Mouse (Mus musculus) midbrain, postnatal 0 days (tissue): ENCODE measurements at regions not wholly inside any gene's neighbourhood (a gene's known extent, or its start where the extent isn't known, plus 50 kb on each side); places are given as distances from the start of the nearest gene placed in this dataset.
A peak's percentile ranks its signal among the peaks of the same experiment; 100 is the strongest.

Experiments used
- ATAC-seq: fragments of 200-750 bp; cut with Nextera tagmentation; 2 replicates; pipeline ENCODE4 v1.8.0; 2017; ENCODE audit warnings: moderate number of reproducible peaks, mild to moderate bottlenecking, moderate TSS enrichment, moderate library complexity; ENCODE audit not compliant: low FRiP score
- DNase-seq: peaks from one replicate; pipeline ENCODE4 v3.0.0-alpha.2; 2015; ENCODE audit warnings: low spot score
- H3K27ac ChIP-seq: fragments of 300-500 bp; sonication (generic); 2 replicates; pipeline ENCODE4 v1.5.1; 2014; ENCODE audit warnings: low read depth, mild to moderate bottlenecking, low read length, mixed read lengths
- H3K27me3 ChIP-seq: fragments of 300-500 bp; sonication (generic); 2 replicates; pipeline ENCODE4 v1.6.1; 2014; ENCODE audit warnings: low read length, control low read depth, mixed read lengths; ENCODE audit not compliant: insufficient read depth
- H3K36me3 ChIP-seq: fragments of 300-500 bp; sonication (generic); 2 replicates; pipeline ENCODE4 v1.6.1; 2014; ENCODE audit warnings: low read length, control low read depth, mixed read lengths; ENCODE audit not compliant: insufficient read depth
- H3K4me1 ChIP-seq: fragments of 300-500 bp; sonication (generic); 2 replicates; pipeline ENCODE4 v1.6.1; 2014; ENCODE audit warnings: mild to moderate bottlenecking, control low read depth, antibody characterized with exemption, low read length, mixed read lengths; ENCODE audit not compliant: insufficient read depth
- H3K4me2 ChIP-seq: fragments of 300-500 bp; sonication (generic); 2 replicates; pipeline ENCODE4 v1.6.1; 2014; ENCODE audit warnings: low read depth, mild to moderate bottlenecking, low read length, mixed read lengths; ENCODE audit not compliant: poor library complexity, severe bottlenecking
- H3K4me3 ChIP-seq: fragments of 300-500 bp; sonication (generic); 2 replicates; pipeline ENCODE4 v1.5.1; 2014; ENCODE audit warnings: low read depth, mild to moderate bottlenecking, low read length, moderate library complexity
- H3K9ac ChIP-seq: fragments of 300-500 bp; sonication (generic); replicated peaks from 2 replicates; pipeline ENCODE4 v1.6.1; 2014; ENCODE audit warnings: mild to moderate bottlenecking, low read length, moderate library complexity, mixed read lengths; ENCODE audit not compliant: poor library complexity, severe bottlenecking
- H3K9me3 ChIP-seq: fragments of 300-500 bp; sonication (generic); 2 replicates; pipeline ENCODE4 v1.6.1; 2016; ENCODE audit warnings: low read length, control low read depth
- CTCF ChIP-seq: IDR thresholded peaks from 2 replicates; pipeline ENCODE4 v1.5.1; 2016; ENCODE audit warnings: antibody characterized with exemption, mild to moderate bottlenecking
- WGBS: fragments of 180-500 bp; shearing (Covaris S2); extraction: QIAGEN DNeasy Blood & Tissue Kit; methylation state at CpG from one replicate; pipeline ENCODE4 v1.1.7; 2014; 5-methylcytosine and 5-hydroxymethylcytosine counted together

DNA sequence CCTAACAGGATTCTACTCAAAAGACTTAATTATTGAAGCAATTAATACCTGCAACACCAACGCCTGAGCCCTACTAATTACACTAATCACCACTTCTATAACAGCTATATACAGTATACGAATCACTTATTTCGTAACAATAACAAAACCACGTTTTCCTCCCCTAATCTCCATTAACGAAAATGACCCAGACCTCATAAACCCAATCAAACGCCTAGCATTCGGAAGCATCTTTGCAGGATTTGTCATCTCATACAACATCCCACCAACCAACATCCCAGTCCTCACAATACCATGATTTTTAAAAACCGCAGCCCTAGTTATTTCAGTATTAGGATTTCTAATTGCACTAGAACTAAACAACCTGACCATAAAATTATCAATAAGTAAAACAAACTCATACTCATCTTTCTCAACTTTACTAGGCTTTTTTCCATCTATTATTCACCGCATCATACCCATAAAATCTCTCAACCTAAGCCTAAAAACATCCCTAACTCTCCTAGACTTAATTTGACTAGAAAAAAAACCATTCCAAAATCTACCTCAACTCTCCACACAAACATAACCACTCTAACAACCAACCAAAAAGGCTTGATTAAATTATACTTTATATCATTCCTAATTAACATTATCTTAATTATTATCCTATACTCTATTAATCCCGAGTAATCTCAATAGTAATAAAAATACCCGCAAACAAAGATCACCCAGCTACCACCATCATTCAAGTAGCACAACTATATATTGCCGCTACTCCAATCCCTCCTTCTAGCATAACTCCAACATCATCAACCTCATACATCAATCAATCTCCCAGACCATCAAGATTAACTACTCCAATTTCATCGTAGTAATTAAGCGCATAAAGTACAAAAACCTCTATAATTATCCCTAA, 830.9 kb upstream of the Tyrp1 start:
- Histone ChIP-seq H3K36me3 (no peaks in the 10 kb centered on the region), H3K4me3 (no peak overlapping the region), H3K9me3 (no peaks in the 10 kb centered on the region), H3K4me1 (no peaks in the 10 kb centered on the region), H3K27ac (no peak overlapping the region), H3K9ac (no peak overlapping the region), H3K27me3 (no peaks in the 10 kb centered on the region), H3K4me2 (no peak overlapping the region)
- DNase-seq (no peak), ATAC-seq (peak; percentile 100)
- WGBS = 90% methylated on average over 14 of the region's 14 CpGs
- no peak for TF ChIP-seq CTCF

DNA sequence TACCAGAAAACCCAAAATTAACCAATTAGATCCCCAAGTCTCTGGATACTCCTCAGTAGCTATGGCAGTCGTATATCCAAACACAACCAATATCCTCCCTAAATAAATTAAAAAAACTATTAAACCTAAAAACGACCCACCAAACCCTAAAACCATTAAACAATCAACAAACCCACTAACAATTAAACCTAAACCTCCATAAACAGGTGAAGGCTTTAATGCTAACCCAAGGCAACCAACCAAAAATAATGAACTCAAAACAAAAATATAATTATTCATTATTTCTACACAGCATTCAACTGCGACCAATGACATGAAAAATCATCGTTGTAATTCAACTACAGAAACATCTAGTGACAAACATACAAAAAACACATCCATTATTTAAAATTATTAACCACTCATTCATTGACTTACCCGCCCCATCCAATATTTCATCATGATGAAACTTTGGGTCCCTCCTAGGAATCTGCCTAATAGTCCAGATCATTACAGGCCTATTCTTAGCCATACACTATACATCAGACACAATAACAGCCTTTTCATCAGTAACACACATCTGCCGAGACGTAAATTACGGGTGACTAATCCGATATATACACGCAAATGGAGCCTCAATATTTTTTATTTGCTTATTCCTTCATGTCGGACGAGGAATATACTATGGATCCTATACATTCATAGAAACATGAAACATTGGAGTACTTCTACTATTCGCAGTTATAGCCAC, 830.1 kb upstream of the Tyrp1 start:
- TF ChIP-seq CTCF = no peak
- Histone ChIP-seq H3K9me3 (no peaks in the 10 kb centered on the region), H3K27ac (no peak overlapping the region), H3K36me3 (no peaks in the 10 kb centered on the region), H3K27me3 (no peaks in the 10 kb centered on the region), H3K4me2 (no peak overlapping the region), H3K9ac (no peak overlapping the region), H3K4me3 (no peak overlapping the region), H3K4me1 (no peaks in the 10 kb centered on the region)
- ATAC-seq = peak; percentile 93
- DNase-seq = no peak
- 88% methylated on average over 13 of the region's 13 CpGs for WGBS

DNA sequence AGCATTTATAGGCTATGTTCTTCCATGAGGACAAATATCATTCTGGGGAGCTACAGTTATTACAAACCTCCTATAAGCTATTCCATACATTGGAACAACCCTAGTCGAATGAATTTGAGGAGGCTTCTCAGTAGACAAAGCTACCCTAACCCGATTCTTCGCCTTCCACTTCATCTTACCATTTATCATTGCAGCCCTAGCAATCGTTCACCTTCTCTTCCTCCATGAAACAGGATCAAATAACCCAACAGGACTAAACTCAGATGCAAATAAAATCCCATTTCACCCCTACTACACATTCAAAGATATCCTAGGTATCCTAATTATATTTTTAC, 829.6 kb upstream of the Tyrp1 start:
- no peak overlapping the region for H3K4me2 ChIP-seq
- WGBS = 89% methylated on average over 4 of the region's 4 CpGs
- H3K9me3 ChIP-seq = no peaks in the 10 kb centered on the region
- no peak overlapping the region for H3K9ac ChIP-seq
- H3K27ac ChIP-seq = no peak overlapping the region
- H3K4me3 ChIP-seq = no peak overlapping the region
- no peak for DNase-seq
- ATAC-seq = no peak
- H3K27me3 ChIP-seq = no peaks in the 10 kb centered on the region
- H3K4me1 ChIP-seq = no peaks in the 10 kb centered on the region
- no peak for TF ChIP-seq CTCF
- H3K36me3 ChIP-seq = no peaks in the 10 kb centered on the region

DNA sequence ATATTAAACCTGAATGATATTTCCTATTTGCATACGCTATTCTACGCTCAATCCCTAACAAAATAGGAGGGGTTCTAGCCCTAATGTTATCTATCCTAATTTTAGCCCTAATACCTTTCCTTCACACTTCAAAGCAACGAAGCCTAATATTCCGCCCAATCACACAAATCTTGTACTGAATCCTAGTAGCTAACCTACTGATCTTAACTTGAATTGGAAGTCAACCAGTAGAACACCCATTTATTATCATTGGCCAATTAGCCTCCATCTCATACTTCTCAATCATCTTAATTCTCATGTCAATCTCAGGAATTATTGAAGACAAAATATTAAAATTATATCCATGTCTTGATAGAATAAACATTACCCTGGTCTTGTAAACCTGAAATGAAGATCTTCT, 829.1 kb upstream of the Tyrp1 start:
- 91% methylated on average over 4 of the region's 4 CpGs for WGBS
- no peak overlapping the region for H3K27ac ChIP-seq
- H3K9me3 ChIP-seq = no peaks in the 10 kb centered on the region
- no peak for TF ChIP-seq CTCF
- H3K4me1 ChIP-seq = no peaks in the 10 kb centered on the region
- no peak overlapping the region for H3K9ac ChIP-seq
- ATAC-seq (no peak), DNase-seq (no peak)
- H3K27me3 ChIP-seq = no peaks in the 10 kb centered on the region
- H3K36me3 ChIP-seq = no peaks in the 10 kb centered on the region
- H3K4me2 ChIP-seq = no peak overlapping the region
- no peak overlapping the region for H3K4me3 ChIP-seq

DNA sequence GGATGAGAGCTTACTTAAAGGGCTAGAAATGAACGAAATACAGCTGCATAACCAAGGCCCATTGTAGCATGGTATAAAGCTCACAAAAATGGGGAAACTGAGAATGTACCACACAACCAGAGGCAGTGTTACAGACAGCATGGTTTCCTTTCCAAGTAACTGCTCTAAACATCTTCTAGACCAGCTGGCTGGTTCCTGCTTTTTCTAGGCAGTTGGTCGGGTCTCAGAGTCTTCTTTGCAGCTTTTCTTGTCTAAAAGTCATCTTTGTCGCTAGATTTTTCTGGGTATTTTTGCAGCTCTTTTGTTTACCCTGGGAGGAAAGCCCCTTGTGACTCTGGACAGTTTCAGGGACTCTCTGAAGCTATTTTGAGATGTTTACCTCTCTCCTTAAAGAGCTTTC, 806.0 kb upstream of the Tyrp1 start:
- TF ChIP-seq CTCF = no peak
- H3K4me2 ChIP-seq = no peak overlapping the region
- no peak overlapping the region for H3K4me3 ChIP-seq
- DNase-seq (no peak), ATAC-seq (no peak)
- H3K27me3 ChIP-seq = no peaks in the 10 kb centered on the region
- H3K27ac ChIP-seq = no peak overlapping the region
- H3K9ac ChIP-seq = no peak overlapping the region
- 70% methylated on average over 3 of the region's 3 CpGs for WGBS
- no peaks in the 10 kb centered on the region for H3K36me3 ChIP-seq
- no peaks in the 10 kb centered on the region for H3K9me3 ChIP-seq
- no peaks in the 10 kb centered on the region for H3K4me1 ChIP-seq

DNA sequence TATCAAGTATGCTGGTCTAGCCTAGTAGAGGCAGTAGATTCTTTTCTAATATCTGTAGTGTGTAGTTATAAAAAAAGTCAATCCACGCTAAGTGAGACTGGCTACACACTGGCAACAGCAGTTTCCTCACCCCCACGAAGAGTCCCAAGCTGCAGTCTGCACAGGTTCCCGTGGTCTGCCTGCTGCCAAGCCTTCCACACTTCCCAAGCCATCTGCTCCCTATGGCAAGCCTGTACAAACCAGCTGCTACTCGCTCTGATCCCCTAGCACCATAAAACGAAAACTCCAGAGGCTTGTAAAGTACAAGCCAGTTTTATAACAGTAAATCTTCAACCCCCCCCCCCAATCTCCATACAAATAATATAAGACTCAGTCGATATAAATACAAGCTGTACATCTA, 786.0 kb upstream of the Tyrp1 start:
- Histone ChIP-seq H3K9ac (no peak overlapping the region), H3K9me3 (no peaks in the 10 kb centered on the region), H3K27ac (no peak overlapping the region), H3K4me2 (no peak overlapping the region), H3K4me1 (no peaks in the 10 kb centered on the region), H3K27me3 (no peaks in the 10 kb centered on the region), H3K4me3 (no peak overlapping the region), H3K36me3 (no peaks in the 10 kb centered on the region)
- DNase-seq (peak; percentile 47), ATAC-seq (peak; percentile 49; the same call in 1 of the 2 replicates)
- 84% methylated on average over 6 of the region's 6 CpGs for WGBS
- no peak for TF ChIP-seq CTCF
